Mouse (Mus musculus) cortical plate, adult 2 months (tissue): Measurements from ENCODE around the gene Rdh7. TPM values are rescaled to one million over a fixed set of nuclear protein-coding genes. Genes with fewer than 3 reads are reported as not detected.
"Not testable (repeated sequence)": the region's sequence is repeated elsewhere in the genome, so short reads cannot be mapped to it uniquely, and the experiment has no call there.

Experiments used
- H3K27ac ChIP-seq: fragments of 200-500 bp; 2 replicates; pipeline ENCODE4 v1.5.1; 2012; ENCODE audit warnings: low read length, control low read depth, inconsistent platforms; ENCODE audit not compliant: insufficient read depth
- H3K4me1 ChIP-seq: fragments of 200-500 bp; 2 replicates; pipeline ENCODE4 v1.6.1; 2011; ENCODE audit warnings: low read length; ENCODE audit not compliant: control insufficient read depth, insufficient read depth
- H3K4me3 ChIP-seq: fragments of 200-500 bp; 2 replicates; pipeline ENCODE4 v1.5.1; 2011; ENCODE audit warnings: mild to moderate bottlenecking, low read length, control low read depth; ENCODE audit not compliant: insufficient read depth
- CTCF ChIP-seq: fragments of 200-500 bp; IDR thresholded peaks from 2 replicates; pipeline ENCODE4 v1.5.1; 2011; ENCODE audit warnings: mild to moderate bottlenecking, control low read depth, low read length; ENCODE audit not compliant: insufficient read depth; ENCODE audit errors: extremely low read depth
- POLR2A ChIP-seq: fragments of 200-500 bp; IDR thresholded peaks from 2 replicates; pipeline ENCODE4 v1.6.1; 2011; ENCODE audit warnings: mild to moderate bottlenecking, low read length, control low read depth; ENCODE audit not compliant: insufficient read depth; ENCODE audit errors: extremely low read depth
- polyA plus RNA-seq: library from polyadenylated mRNA; depleted of rRNA; stranded (reverse); fragments of >200 nt; gene quantifications from 2 replicates; pipeline ENCODE4 v1.2.3, GENCODE M21; 2012

Rdh7 gene
- polyA plus RNA-seq, 1 experiment = not detected

GRCm38 (mm10) chr10:127917651-127918050 is 29.0 kb upstream of the Rdh7 start:
- Histone ChIP-seq H3K4me3 (no peak overlapping the region), H3K27ac (no peak overlapping the region), H3K4me1 (no peaks in the 10 kb centered on the region)
- TF ChIP-seq POLR2A (no peak), CTCF (no peak)

- not testable (repeated sequence) for H3K4me3 ChIP-seq, H3K27ac ChIP-seq, H3K4me1 ChIP-seq
These were observed 28.6 kb upstream of the Rdh7 start for GRCm38 (mm10) chr10:127917183-127917582.

GRCm38 (mm10) chr10:127915578-127915977 is 27.0 kb upstream of the Rdh7 start:
- H3K27ac ChIP-seq = no peak overlapping the region
- no peak for TF ChIP-seq CTCF
- no peak for TF ChIP-seq POLR2A
- H3K4me3 ChIP-seq = no peak overlapping the region
- no peaks in the 10 kb centered on the region for H3K4me1 ChIP-seq

DNA sequence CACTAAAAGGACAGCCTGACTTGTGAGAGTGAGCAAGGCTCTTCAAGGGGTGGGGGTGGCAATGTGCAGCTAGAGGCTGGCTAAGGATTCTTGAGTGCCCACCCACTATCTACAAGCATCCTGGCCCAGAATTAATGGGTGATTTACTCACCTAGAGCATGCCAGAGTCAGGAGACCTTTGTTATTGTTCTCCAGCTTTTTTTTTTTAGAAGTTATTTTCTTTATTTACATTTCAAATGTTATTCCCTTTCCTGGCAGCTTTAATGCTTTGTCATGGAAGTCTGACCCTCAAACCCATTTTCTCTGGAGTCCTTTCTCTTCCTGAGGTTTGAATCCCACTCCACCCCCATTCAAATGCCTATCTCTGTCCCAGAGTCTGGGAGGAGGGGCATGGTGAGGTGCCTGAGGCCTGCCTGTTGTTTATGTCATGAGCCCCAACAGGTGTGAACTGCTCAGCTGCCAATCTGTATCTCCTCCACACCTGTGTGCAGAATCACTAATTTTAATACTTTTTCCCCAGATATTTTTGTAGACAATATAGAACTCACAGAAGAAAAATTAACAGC is 18.9 kb upstream of the Rdh7 start:
- no peak for TF ChIP-seq CTCF
- Histone ChIP-seq H3K27ac (no peak overlapping the region), H3K4me1 (no peaks in the 10 kb centered on the region), H3K4me3 (no peak overlapping the region)

GRCm38 (mm10) chr10:127906138-127906537 is 17.5 kb upstream of the Rdh7 start:
- TF ChIP-seq CTCF (no peak), POLR2A (no peak)

DNA sequence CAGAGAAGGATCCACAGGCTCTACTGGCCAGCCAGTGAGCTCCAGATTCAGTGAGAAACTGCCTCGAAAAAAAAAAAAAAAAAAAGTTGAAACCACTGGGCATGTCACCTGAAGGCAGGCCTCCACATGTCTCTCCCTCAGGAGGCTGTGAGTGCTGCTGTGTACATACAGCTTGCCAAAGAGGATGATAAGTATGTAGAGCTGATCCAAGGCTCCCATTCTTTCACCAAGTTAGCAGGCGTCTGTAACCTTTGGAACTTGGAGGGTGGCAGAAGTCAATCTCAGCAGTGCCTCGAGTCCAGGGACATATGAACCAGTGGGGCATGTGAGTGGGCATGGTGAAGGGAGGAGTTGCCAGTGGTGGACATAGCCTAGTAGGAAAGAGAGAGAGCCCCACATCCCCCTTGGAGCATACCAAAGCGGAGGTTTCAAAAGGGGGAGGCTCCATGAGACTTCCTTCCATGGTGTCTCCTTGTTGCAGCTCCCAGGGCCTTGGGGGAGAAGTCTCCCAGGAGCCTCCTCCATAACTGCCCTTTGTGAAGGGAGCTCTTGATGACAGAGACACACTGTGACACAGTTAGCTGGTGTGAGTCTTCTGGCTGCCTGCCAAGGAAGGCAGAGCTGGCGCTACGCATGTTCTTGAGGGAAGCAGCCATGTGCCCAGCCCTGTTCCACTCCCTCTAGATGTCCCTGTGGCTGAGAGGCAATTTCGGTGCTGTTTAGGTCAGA is 16.3 kb upstream of the Rdh7 start:
- H3K4me1 ChIP-seq = no peaks in the 10 kb centered on the region
- TF ChIP-seq POLR2A (no peak), CTCF (no peak)

More at GRCm38 (mm10) chr10:127906138-127906537, 17.5 kb upstream of the Rdh7 start:
- Histone ChIP-seq H3K4me1 (no peaks in the 10 kb centered on the region), H3K4me3 (no peak overlapping the region), H3K27ac (no peak overlapping the region)

DNA sequence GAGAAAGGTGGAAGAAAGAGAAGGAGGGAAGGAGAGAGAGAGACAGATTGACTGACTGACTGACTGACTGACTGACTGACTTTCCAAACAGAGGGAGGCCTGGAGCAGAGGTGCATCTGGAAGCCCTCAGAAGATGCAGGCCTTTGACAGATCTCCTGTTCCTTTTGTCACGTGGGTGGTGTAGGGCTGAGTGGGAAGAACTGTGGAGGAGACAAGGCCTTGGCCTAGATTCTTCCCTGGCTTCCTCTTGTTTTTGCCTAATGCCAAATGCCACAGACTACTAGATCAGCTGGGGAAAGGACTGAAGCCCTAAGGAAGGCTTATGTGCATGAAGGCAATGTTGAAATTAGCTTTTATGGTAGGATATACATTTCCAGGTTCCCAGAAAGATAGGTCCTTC is 14.5 kb upstream of the Rdh7 start:
- no peak for TF ChIP-seq CTCF
- TF ChIP-seq POLR2A = no peak
- Histone ChIP-seq H3K4me1 (no peaks in the 10 kb centered on the region), H3K27ac (no peak overlapping the region), H3K4me3 (no peak overlapping the region)

More for the DNA sequence above, 16.3 kb upstream of the Rdh7 start:
- no peak overlapping the region for H3K27ac ChIP-seq
- no peak overlapping the region for H3K4me3 ChIP-seq

DNA sequence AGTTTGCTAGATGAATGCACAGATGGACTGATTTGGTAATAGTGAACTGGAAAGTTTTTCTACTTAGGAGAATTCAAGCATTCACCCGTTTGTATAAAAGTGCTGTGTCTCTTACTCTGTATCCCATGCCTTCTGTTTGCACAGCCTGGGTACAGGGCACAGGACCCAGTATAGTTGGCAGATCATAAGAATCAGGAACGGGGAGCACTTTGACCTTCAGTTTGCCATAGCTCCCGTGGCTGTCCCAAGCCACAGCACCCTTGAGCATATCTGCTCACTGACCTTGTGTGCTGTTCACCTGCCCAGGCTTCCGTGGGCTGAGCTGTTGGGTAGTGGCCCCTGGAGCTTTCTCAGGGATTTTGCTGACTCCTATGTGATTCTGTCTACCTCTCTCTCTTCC is 13.1 kb upstream of the Rdh7 start:
- H3K4me3 ChIP-seq = no peak overlapping the region
- no peaks in the 10 kb centered on the region for H3K4me1 ChIP-seq
- TF ChIP-seq CTCF (no peak), POLR2A (no peak)
- H3K27ac ChIP-seq = no peak overlapping the region

DNA sequence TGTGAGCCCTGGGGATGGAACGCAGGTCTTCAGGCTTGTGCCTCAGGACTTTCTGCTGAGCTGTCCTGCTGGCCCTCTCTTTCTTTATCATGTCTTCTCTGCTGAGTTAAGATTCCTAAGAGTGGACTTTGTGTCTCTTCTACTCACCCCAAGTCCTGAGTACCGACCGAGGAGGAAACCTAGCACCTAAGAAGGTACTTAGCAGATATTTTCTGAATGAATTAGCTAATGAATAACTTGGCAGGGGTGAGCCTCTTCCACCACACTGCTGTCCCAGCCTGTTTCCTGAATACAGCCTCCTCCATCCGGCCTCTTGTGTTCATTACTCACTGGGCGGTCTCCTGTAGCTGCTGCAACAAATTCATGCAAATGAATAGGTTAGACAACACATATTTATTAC is 11.2 kb upstream of the Rdh7 start:
- Histone ChIP-seq H3K4me3 (no peak overlapping the region), H3K27ac (no peak overlapping the region), H3K4me1 (no peaks in the 10 kb centered on the region)
- TF ChIP-seq CTCF (no peak), POLR2A (no peak)

- TF ChIP-seq CTCF (no peak), POLR2A (no peak)
- no peak within 1 kb of the TSS for H3K27ac ChIP-seq
- H3K4me1 ChIP-seq = no peaks in the 10 kb centered on the region
- no peak within 1 kb of the TSS for H3K4me3 ChIP-seq
These were observed 9.6 kb upstream of the Rdh7 start, which contains the start of gene Sdr9c7 for GRCm38 (mm10) chr10:127898218-127898617. Sdr9c7 (plus strand) TSS chr10:127898518.
